Mouse (Mus musculus): ENCODE results near the gene Zfp362. TPM values are rescaled to one million over a fixed set of nuclear protein-coding genes. Genes with fewer than 3 reads are reported as not detected.
A peak's percentile ranks its signal among the peaks of the same experiment; 100 is the strongest.

Zfp362 gene
- polyA plus RNA-seq (2015; fragmentation: Nextera tagmentation; extraction: Ambion mirVana): 29.3 and 33.6 TPM in 2 replicates

DNA sequence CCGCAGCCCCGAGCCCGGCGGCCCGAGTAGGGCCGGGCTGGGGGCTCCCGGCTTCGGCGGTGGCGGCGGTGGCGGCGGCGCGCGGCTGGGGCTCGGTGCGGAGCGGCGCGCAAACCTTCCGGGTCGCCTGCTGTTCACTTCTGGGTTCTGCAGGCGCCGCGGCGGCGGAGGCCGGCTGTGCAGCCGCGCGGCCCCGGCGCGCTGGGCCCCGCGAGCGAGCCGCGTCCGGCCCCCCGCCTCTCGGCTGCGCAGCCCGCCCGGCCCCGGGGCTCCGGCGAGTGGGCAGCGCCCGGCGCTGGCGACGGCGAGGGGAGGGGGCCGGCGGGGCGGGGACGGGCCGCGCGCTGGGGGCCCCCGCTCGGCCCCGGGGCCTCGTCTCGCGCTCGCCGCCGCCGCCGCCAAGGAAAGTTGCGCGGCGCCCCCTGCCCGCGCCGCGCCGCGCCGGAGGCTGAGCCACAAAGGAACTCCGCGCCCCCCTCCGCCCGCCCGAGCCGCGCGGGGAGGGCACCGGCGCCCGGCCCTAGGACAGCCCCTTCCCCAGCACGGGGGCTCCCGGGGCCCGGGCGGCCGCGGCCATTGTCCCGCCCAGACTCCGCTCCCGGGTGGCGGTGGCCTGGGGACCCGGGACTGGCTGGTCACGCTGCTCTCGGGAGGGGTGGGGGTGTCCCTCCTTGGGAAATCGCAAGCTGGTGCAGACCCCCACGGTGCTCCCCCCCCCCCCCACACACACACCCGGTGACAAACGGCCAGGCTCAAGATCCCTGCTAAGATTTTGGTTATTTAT is at the start of gene Zfp362:
Gene Zfp362, minus strand, starts transcription at position 3 of the 784 bp plus-strand sequence.
- Histone ChIP-seq H3K4me2 (peak within 1 kb of the TSS; percentile 97), H3K4me1 (peaks cover 49% of the 10 kb centered on the region), H3K9me3 (replicated peaks) (no peaks in the 10 kb centered on the region), H3K9ac (replicated peaks) (peak within 1 kb of the TSS; percentile 97), H3K36me3 (no peaks in the 10 kb centered on the region), H3K27ac (replicated peaks) (peak within 1 kb of the TSS; percentile 93), H3K27me3 (replicated peaks) (no peaks in the 10 kb centered on the region), H3K4me3 (replicated peaks) (peak within 1 kb of the TSS; percentile 64)
- WGBS: 0% methylated on average over 15 of the region's 111 CpGs
- peak; percentile 51 for ATAC-seq (ENCODE audit: low FRiP score)

- no peak overlapping the region for H3K4me3 ChIP-seq (replicated peaks)
- peaks cover 8% of the 10 kb centered on the region; the same call in 1 of the 2 replicates for H3K4me1 ChIP-seq
- no peak overlapping the region for H3K27ac ChIP-seq (replicated peaks)
- 86% methylated on average over 4 of the region's 4 CpGs for WGBS
- H3K9ac ChIP-seq (replicated peaks): no peak overlapping the region
- H3K4me2 ChIP-seq: no peak overlapping the region
- H3K27me3 ChIP-seq (replicated peaks): no peaks in the 10 kb centered on the region
- no peaks in the 10 kb centered on the region for H3K36me3 ChIP-seq
- no peaks in the 10 kb centered on the region for H3K9me3 ChIP-seq (replicated peaks)
- ATAC-seq (ENCODE audit: low FRiP score): no peak
These were observed 49.8 kb upstream of the Zfp362 start for GRCm38 (mm10) chr4:128855613-128856040.

DNA sequence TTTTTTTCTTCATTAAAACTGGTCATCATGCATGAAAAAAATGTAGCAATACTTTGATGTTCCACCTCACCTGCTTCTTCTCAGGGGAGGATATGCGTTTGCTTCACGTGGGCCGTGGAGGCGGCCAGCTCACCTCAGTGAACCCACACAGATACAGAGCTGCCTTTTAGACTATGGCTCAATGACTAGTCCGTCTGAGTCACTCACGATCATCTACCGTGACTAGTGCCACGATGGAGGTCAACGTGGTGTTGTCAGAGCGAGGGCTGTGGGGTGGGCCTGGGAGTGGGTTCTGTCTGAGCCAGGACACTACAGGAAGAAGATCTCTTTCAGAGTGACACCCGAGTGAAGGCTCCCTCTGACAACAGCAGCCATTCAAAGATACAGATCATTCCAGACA is 47.3 kb upstream of the Zfp362 start:
- peaks cover 8% of the 10 kb centered on the region; the same call in 1 of the 2 replicates for H3K4me1 ChIP-seq
- no peaks in the 10 kb centered on the region for H3K9me3 ChIP-seq (replicated peaks)
- no peak overlapping the region for H3K9ac ChIP-seq (replicated peaks)
- no peaks in the 10 kb centered on the region for H3K27me3 ChIP-seq (replicated peaks)
- ATAC-seq (ENCODE audit: low FRiP score): no peak
- H3K27ac ChIP-seq (replicated peaks): no peak overlapping the region
- no peak overlapping the region for H3K4me2 ChIP-seq
- H3K4me3 ChIP-seq (replicated peaks): no peak overlapping the region
- WGBS: 77% methylated on average over 11 of the region's 11 CpGs
- no peaks in the 10 kb centered on the region for H3K36me3 ChIP-seq

GRCm38 (mm10) chr4:128852266-128852887 is 46.5 kb upstream of the Zfp362 start:
- H3K27ac ChIP-seq (replicated peaks): no peak overlapping the region
- H3K4me2 ChIP-seq: no peak overlapping the region
- WGBS: 92% methylated on average over 12 of the region's 12 CpGs
- no peaks in the 10 kb centered on the region for H3K27me3 ChIP-seq (replicated peaks)
- peaks cover 4% of the 10 kb centered on the region; the same call in 1 of the 2 replicates for H3K4me1 ChIP-seq
- H3K4me3 ChIP-seq (replicated peaks): no peak overlapping the region
- no peak overlapping the region for H3K9ac ChIP-seq (replicated peaks)
- ATAC-seq (ENCODE audit: low FRiP score): no peak
- no peaks in the 10 kb centered on the region for H3K9me3 ChIP-seq (replicated peaks)
- H3K36me3 ChIP-seq: no peaks in the 10 kb centered on the region

DNA sequence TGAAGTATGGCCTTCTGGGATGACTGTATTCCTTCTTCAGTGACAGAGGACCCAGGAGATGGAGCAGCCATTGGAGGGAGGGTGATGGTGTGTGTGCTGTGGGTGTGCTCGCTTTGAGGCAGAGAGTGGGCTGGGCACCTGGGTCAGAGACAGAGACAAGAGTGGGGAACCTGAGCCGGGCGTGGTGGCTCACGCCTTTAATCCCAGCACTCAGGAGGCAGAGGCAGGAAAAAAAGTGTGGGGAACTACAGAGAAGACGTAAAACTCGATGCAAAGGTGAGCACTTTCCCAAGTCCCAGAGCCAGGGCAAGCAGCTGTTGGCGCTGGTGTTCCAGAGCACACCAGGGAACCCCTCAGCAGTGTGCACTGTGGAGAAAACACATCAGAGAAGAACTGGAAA is 43.8 kb upstream of the Zfp362 start:
- Histone ChIP-seq H3K9me3 (replicated peaks) (no peaks in the 10 kb centered on the region), H3K27me3 (replicated peaks) (no peaks in the 10 kb centered on the region), H3K4me2 (no peak overlapping the region), H3K9ac (replicated peaks) (no peak overlapping the region), H3K36me3 (no peaks in the 10 kb centered on the region), H3K4me1 (no peaks in the 10 kb centered on the region), H3K27ac (replicated peaks) (no peak overlapping the region), H3K4me3 (replicated peaks) (no peak overlapping the region)
- WGBS: 73% methylated on average over 7 of the region's 7 CpGs
- ATAC-seq (ENCODE audit: low FRiP score): no peak

- H3K4me2 ChIP-seq: no peak overlapping the region
- 95% methylated on average over 3 of the region's 3 CpGs for WGBS
These were observed 43.1 kb upstream of the Zfp362 start for GRCm38 (mm10) chr4:128848961-128849360.

GRCm38 (mm10) chr4:128845367-128845973 is 39.6 kb upstream of the Zfp362 start:
- no peaks in the 10 kb centered on the region for H3K9me3 ChIP-seq (replicated peaks)
- no peak overlapping the region for H3K27ac ChIP-seq (replicated peaks)
- WGBS: 73% methylated on average over 12 of the region's 12 CpGs
- H3K9ac ChIP-seq (replicated peaks): no peak overlapping the region
- H3K36me3 ChIP-seq: no peaks in the 10 kb centered on the region
- no peaks in the 10 kb centered on the region for H3K4me1 ChIP-seq
- ATAC-seq (ENCODE audit: low FRiP score): no peak
- no peak overlapping the region for H3K4me2 ChIP-seq
- no peak overlapping the region for H3K4me3 ChIP-seq (replicated peaks)
- no peaks in the 10 kb centered on the region for H3K27me3 ChIP-seq (replicated peaks)

More at GRCm38 (mm10) chr4:128848961-128849360, 43.1 kb upstream of the Zfp362 start:
- H3K27me3 ChIP-seq (replicated peaks): no peaks in the 10 kb centered on the region
- H3K4me1 ChIP-seq: no peaks in the 10 kb centered on the region
- no peaks in the 10 kb centered on the region for H3K9me3 ChIP-seq (replicated peaks)
- H3K9ac ChIP-seq (replicated peaks): no peak overlapping the region
- no peaks in the 10 kb centered on the region for H3K36me3 ChIP-seq
- H3K27ac ChIP-seq (replicated peaks): no peak overlapping the region
- ATAC-seq (ENCODE audit: low FRiP score): no peak
- H3K4me3 ChIP-seq (replicated peaks): no peak overlapping the region

DNA sequence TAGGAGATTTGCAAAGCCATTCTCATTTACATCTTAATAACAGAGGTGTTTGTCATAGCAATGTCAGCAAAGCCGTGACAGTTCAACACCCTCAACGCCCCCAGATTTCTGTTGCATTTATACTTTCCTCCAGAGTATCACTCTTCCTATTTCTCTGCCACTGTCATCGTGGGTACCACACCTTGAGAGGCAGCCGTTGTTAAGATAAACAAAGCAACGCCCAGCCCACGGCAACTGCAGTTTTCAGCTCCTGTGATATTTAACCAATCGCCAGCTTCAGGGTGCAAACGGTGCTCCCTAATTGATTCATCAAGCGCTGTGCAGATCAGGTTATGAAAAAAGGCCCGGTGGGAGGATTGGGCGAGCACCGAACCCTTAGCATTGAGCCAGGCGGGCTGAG is 38.7 kb upstream of the Zfp362 start:
- Histone ChIP-seq H3K9me3 (replicated peaks) (no peaks in the 10 kb centered on the region), H3K4me3 (replicated peaks) (no peak overlapping the region), H3K27ac (replicated peaks) (no peak overlapping the region), H3K4me2 (no peak overlapping the region), H3K9ac (replicated peaks) (no peak overlapping the region), H3K27me3 (replicated peaks) (no peaks in the 10 kb centered on the region), H3K36me3 (no peaks in the 10 kb centered on the region), H3K4me1 (peaks cover 3% of the 10 kb centered on the region)
- ATAC-seq (ENCODE audit: low FRiP score): no peak
- WGBS: 38% methylated on average over 13 of the region's 13 CpGs

GRCm38 (mm10) chr4:128841259-128841658 is 35.4 kb upstream of the Zfp362 start:
- Histone ChIP-seq H3K4me2 (no peak overlapping the region), H3K9me3 (replicated peaks) (no peaks in the 10 kb centered on the region), H3K4me3 (replicated peaks) (no peak overlapping the region), H3K9ac (replicated peaks) (no peak overlapping the region), H3K36me3 (no peaks in the 10 kb centered on the region), H3K27ac (replicated peaks) (peak overlapping the region; percentile 46), H3K4me1 (peaks cover 19% of the 10 kb centered on the region), H3K27me3 (replicated peaks) (no peaks in the 10 kb centered on the region)
- 48% methylated on average over 8 of the region's 8 CpGs for WGBS
- ATAC-seq (ENCODE audit: low FRiP score): no peak

- ATAC-seq (ENCODE audit: low FRiP score): no peak; the same call in 1 of the 2 replicates
- no peak overlapping the region for H3K4me3 ChIP-seq (replicated peaks)
- H3K4me2 ChIP-seq: no peak overlapping the region
- H3K9me3 ChIP-seq (replicated peaks): no peaks in the 10 kb centered on the region
- 51% methylated on average over 16 of the region's 16 CpGs for WGBS
- H3K9ac ChIP-seq (replicated peaks): no peak overlapping the region
- H3K27me3 ChIP-seq (replicated peaks): no peaks in the 10 kb centered on the region
- no peaks in the 10 kb centered on the region for H3K36me3 ChIP-seq
- peaks cover 19% of the 10 kb centered on the region for H3K4me1 ChIP-seq
- peak overlapping the region; percentile 73 for H3K27ac ChIP-seq (replicated peaks)
These were observed 34.2 kb upstream of the Zfp362 start for GRCm38 (mm10) chr4:128839811-128840738.

DNA sequence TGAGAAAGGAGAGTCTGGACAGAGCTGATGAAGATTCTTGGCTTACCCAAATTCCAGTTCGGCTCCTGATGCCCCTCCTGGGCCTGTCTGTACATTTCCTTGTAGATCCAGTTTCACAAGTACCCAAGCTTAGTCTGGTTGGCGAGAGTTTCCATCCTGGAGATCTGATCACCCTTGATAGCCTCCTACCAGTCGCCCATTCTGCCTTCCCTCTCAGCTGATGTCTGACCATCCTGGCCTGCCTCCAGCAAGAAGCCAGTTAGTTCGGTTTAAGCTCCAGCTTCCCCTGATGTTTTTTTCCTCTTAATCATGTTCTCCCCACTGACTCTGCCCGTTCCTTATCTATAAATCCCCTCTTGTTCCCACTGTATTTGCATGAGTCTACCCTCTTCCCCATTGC is 32.4 kb upstream of the Zfp362 start:
- no peaks in the 10 kb centered on the region for H3K36me3 ChIP-seq
- WGBS: 62% methylated on average over 5 of the region's 5 CpGs
- peak overlapping the region; percentile 28 for H3K27ac ChIP-seq (replicated peaks)

More for the DNA sequence above, 32.4 kb upstream of the Zfp362 start:
- no peak overlapping the region for H3K4me2 ChIP-seq
- no peak overlapping the region for H3K4me3 ChIP-seq (replicated peaks)
- peaks cover 19% of the 10 kb centered on the region for H3K4me1 ChIP-seq
- ATAC-seq (ENCODE audit: low FRiP score): no peak
- H3K9ac ChIP-seq (replicated peaks): no peak overlapping the region
- H3K9me3 ChIP-seq (replicated peaks): no peaks in the 10 kb centered on the region
- no peaks in the 10 kb centered on the region for H3K27me3 ChIP-seq (replicated peaks)

All from neural tube, embryonic 15.5 days (tissue).